Mouse (Mus musculus) testis, adult 2 months (tissue): Measurements from ENCODE around the gene Cib4.

Experiments used
- CTCF ChIP-seq: fragments of 200-500 bp; IDR thresholded peaks from 2 replicates; pipeline ENCODE4 v1.5.1; 2012; ENCODE audit warnings: low read depth, mild to moderate bottlenecking, inconsistent platforms, low read length, moderate library complexity; ENCODE audit not compliant: control insufficient read depth, insufficient read depth, insufficient replicate concordance
- POLR2A ChIP-seq: fragments of 200-500 bp; IDR thresholded peaks from 2 replicates; pipeline ENCODE4 v1.6.1; 2012; ENCODE audit warnings: low read depth, mild to moderate bottlenecking, inconsistent platforms, low read length, moderate library complexity; ENCODE audit not compliant: control insufficient read depth

DNA sequence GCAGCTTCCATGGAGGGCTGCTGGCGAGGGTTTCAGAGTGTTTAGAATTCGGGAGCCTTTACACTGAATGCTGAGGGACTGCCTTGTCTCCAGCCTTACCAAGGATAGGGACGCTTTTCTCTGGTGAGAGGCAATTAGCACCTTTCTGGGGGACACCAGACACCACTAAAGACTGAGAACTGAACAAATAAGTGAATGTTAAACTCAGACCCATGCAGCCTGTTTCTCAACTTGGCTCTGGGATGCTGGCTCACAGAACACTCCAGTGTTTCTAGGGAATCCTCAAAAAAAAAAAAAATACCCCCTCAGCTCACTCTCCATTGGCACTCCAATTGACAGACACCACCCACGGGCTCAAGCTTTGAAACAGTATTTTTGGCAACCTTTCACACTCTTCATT lies 16.7 kb downstream of the Cib4 start:
- TF ChIP-seq CTCF = no peak
- TF ChIP-seq POLR2A = no peak
